Mouse (Mus musculus): ENCODE measurements around the gene Vmn1r188. TPM values are rescaled to one million over a fixed set of nuclear protein-coding genes. Genes with fewer than 3 reads are reported as not detected.
"Not testable (repeated sequence)": the region's sequence is repeated elsewhere in the genome, so short reads cannot be mapped to it uniquely, and the experiment has no call there.

Gene Vmn1r188
- polyA plus RNA-seq, 1 experiment from 2014 or later: not detected

DNA sequence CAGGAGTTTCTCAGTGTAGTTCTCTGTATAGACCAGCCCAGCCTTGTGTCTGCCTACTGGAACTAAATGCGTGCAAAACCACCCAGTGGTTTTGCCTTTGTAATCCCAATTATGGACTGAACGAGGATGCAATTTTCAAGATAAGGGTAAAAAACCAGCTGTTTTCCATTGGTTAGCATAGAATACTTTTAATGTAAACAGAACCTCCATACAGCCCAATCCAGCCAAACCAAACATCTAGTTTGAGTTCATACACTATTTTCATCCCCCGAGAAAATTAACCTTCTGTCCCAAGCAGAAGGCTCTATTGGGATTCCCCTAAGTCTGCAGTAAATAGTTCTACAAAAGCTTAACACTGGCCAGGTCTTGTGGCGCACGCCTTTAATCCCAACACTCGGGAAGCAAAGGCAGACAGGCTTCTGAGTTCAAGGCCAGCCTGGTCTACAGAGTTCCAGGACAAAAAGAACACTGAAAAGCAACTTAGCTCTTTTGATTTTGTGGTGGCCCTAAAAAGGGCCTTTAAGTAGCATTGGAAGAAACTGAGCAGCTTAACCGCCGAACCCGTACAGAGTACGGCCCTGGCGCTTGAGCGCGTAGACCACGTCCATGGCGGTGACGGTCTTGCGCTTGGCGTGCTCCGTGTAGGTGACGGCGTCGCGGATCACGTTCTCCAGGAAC lies 43.6 kb upstream of the Vmn1r188 start:
- H3K4me3 ChIP-seq (ENCODE audit: low read depth, low read length): peak overlapping the region; percentile 37

DNA sequence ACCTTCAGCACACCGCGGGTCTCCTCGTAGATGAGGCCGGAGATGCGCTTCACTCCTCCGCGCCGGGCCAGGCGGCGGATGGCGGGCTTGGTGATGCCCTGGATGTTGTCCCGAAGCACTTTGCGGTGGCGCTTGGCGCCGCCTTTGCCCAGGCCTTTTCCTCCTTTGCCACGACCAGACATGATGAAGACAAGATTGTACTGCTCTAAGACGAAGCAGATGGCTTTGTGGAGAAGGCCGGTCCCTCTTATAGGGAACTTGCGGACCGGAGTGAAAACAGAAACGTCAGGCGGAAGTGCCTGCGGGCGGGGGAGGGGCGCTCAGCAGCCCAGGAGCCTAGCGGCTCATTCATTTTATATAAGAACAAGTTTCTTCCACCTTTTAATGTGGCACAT lies 43.1 kb upstream of the Vmn1r188 start, which contains the start of gene Hist1h4i:
Gene Hist1h4i, minus strand, starts transcription at position 221 of the 395 bp plus-strand sequence.
- H3K9me3 ChIP-seq (ENCODE audit: control insufficient read depth, low read length); H3K4me1 ChIP-seq (ENCODE audit: control insufficient read depth, insufficient read depth, low read length); H3K36me3 ChIP-seq (ENCODE audit: control insufficient read depth, insufficient read depth, low read length); H3K27me3 ChIP-seq (ENCODE audit: control insufficient read depth, insufficient read depth, low read length): not testable (repeated sequence)
- ATAC-seq (ENCODE audit: insufficient read depth, low FRiP score, low TSS enrichment) (peak; percentile 56), DNase-seq (ENCODE audit: low spot score) (peak; percentile 94)
- Histone ChIP-seq H3K4me3 (ENCODE audit: low read depth, low read length) (peak within 1 kb of the TSS; percentile 37), H3K9ac (ENCODE audit: low read length) (peak within 1 kb of the TSS; percentile 78), H3K4me2 (ENCODE audit: low read depth) (peak within 1 kb of the TSS; percentile 65), H3K27ac (ENCODE audit: low read depth, low read length) (peak within 1 kb of the TSS; percentile 94)
- WGBS: under 1% methylated on average over 24 of the region's 27 CpGs

More for the DNA sequence above, 43.6 kb upstream of the Vmn1r188 start:
- peaks cover 6% of the 10 kb centered on the region; the same call in 1 of the 2 replicates for H3K4me1 ChIP-seq (ENCODE audit: control insufficient read depth, insufficient read depth, low read length)
- peak overlapping the region; percentile 30 for H3K9ac ChIP-seq (ENCODE audit: low read length)
- under 1% methylated on average over 18 of the region's 24 CpGs for WGBS
- no peaks in the 10 kb centered on the region for H3K36me3 ChIP-seq (ENCODE audit: control insufficient read depth, insufficient read depth, low read length)
- peak overlapping the region; percentile 94 for H3K27ac ChIP-seq (ENCODE audit: low read depth, low read length)
- H3K9me3 ChIP-seq (ENCODE audit: control insufficient read depth, low read length): no peaks in the 10 kb centered on the region
- DNase-seq (ENCODE audit: low spot score): peak; percentile 61
- H3K4me2 ChIP-seq (ENCODE audit: low read depth): peak overlapping the region; percentile 49
- peak; percentile 13 for ATAC-seq (ENCODE audit: insufficient read depth, low FRiP score, low TSS enrichment)
- no peaks in the 10 kb centered on the region for H3K27me3 ChIP-seq (ENCODE audit: control insufficient read depth, insufficient read depth, low read length)

DNA sequence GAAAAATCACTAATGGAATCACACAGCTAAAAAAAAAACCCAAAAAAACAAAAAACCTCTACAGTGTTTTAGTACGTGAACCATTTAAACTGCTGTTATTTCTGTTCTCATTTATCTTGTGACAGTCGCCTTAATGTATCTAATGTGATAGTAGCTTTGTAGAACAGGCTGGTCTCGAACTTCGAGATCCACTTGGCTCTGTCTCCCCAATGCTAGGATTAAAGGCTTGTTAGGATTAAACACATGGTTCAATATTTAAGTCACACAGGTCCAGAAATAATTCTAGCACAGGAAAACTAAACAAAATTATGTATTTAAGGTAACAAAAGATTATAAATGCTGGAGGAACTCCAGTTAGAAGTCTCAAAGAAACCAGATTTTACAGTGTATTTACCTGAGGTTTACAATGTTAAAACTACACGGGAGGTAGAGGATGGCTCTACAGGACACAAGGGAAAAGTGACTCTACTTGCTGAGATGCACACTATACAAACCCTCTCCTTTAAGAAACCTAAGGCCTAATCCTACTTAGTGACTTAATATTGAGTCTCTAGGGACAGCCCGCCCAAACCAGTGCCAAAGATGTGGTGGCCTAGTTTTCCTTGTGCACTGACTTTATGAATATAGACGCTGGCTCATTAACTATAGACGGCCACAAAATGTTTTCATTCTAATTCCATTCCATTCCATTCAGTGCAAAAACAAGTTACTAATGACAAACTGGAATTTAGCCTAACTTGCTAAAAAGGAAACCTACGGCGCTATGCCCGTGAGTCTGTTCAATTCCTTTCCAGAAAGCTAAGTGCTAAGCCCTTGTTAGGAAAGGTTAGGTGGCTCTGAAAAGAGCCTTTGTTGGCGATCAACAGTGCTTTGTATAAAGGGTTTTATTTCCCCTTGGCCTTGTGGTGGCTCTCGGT lies 42.3 kb upstream of the Vmn1r188 start:
- Histone ChIP-seq H3K4me1 (ENCODE audit: control insufficient read depth, insufficient read depth, low read length) (0 out of 2 replicates have a peak, but pooled peaks cover 6% of the 10 kb centered on the region), H3K9me3 (ENCODE audit: control insufficient read depth, low read length) (no peaks in the 10 kb centered on the region), H3K27me3 (ENCODE audit: control insufficient read depth, insufficient read depth, low read length) (no peaks in the 10 kb centered on the region), H3K4me3 (ENCODE audit: low read depth, low read length) (peak overlapping the region; percentile 37), H3K4me2 (ENCODE audit: low read depth) (peak overlapping the region; percentile 65), H3K27ac (ENCODE audit: low read depth, low read length) (peak overlapping the region; percentile 94), H3K9ac (ENCODE audit: low read length) (peak overlapping the region; percentile 78), H3K36me3 (ENCODE audit: control insufficient read depth, insufficient read depth, low read length) (no peaks in the 10 kb centered on the region)
- ATAC-seq (ENCODE audit: insufficient read depth, low FRiP score, low TSS enrichment) (no peak), DNase-seq (ENCODE audit: low spot score) (peak; percentile 35)
- 3% methylated on average over 13 of the region's 13 CpGs for WGBS

DNA sequence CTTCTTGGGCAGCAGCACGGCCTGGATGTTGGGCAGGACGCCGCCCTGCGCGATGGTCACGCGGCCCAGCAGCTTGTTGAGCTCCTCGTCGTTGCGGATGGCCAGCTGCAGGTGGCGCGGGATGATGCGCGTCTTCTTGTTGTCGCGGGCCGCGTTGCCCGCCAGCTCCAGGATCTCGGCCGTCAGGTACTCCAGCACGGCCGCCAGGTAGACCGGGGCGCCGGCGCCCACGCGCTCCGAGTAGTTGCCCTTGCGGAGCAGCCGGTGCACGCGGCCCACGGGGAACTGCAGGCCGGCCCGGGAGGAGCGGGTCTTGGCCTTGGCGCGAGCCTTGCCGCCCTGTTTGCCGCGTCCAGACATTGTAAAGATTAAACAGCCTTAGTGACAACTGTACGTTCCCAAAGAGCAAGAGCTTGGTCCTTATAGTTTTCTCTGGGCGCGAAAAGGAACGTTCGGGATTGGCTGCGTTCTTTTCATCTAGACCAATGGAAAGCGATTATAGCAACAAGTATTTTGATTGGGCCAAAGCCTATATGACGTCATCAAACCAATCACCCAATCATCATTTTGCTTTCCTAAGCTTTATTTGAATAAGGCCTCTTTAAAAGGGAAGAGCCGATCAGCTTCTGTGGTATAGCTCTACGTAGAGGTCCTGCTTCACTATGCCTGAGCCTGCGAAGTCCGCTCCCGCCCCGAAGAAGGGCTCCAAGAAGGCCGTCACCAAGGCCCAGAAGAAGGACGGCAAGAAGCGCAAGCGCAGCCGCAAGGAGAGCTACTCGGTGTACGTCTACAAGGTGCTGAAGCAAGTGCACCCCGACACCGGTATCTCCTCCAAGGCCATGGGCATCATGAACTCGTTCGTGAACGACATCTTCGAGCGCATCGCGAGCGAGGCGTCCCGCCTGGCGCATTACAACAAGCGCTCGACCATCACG lies 41.4 kb upstream of the Vmn1r188 start, which contains the start of the genes Hist1h2ag and Hist1h2bj:
Gene Hist1h2ag, minus strand, starts transcription at position 377 of the 935 bp plus-strand sequence.
Gene Hist1h2bj, plus strand, starts transcription at position 647 of the 935 bp plus-strand sequence.
- WGBS: under 1% methylated on average over 27 of the region's 80 CpGs
- H3K36me3 ChIP-seq (ENCODE audit: control insufficient read depth, insufficient read depth, low read length); H3K27me3 ChIP-seq (ENCODE audit: control insufficient read depth, insufficient read depth, low read length); H3K9me3 ChIP-seq (ENCODE audit: control insufficient read depth, low read length); H3K4me1 ChIP-seq (ENCODE audit: control insufficient read depth, insufficient read depth, low read length): not testable (repeated sequence)
- ATAC-seq (ENCODE audit: insufficient read depth, low FRiP score, low TSS enrichment) (peak; percentile 91), DNase-seq (ENCODE audit: low spot score) (peak; percentile 89)
- peak within 1 kb of the TSS; percentile 94 for H3K27ac ChIP-seq (ENCODE audit: low read depth, low read length)
- H3K4me2 ChIP-seq (ENCODE audit: low read depth): peak within 1 kb of the TSS; percentile 65
- peak within 1 kb of the TSS; percentile 37 for H3K4me3 ChIP-seq (ENCODE audit: low read depth, low read length)
- H3K9ac ChIP-seq (ENCODE audit: low read length): peak within 1 kb of the TSS; percentile 78

DNA sequence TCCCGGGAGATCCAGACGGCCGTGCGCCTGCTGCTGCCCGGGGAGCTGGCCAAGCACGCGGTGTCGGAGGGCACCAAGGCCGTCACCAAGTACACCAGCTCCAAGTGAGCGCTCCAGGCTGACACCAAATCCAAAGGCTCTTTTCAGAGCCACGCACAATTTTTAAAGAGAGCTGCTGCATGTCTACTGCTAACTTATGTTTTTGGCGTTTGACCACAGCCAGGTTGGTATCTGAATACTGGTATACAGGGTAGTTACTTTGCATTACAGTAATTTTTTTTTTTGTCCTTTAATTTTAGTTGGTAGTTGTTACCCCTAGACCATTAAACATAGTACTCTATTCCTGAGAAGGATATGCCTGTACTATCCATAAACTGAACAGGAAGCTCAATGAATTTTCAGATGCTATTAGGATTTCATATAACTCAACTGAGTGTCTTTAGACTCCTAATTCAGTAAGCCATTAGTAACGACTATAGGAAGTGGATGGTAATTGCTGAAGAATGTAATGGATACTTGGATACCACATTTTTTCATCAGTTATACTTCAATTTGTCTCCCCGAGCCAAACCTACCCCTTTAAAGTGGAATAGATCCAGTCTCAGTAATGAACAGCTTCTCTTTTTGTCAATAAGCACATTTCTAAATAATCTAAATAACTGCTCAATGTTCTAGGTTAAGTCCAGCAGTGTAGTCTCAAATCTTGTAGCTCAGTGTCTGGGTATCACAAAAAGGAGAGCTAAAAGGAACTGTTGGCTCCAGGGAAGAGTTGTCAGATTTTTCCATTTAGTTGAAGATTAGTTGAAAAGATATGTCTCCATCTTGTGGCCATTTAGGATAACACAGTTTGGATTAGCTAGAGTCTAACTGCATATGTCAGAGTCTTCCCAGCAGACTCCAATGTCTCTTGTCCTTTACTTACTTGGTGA lies 40.5 kb upstream of the Vmn1r188 start:
- Histone ChIP-seq H3K36me3 (ENCODE audit: control insufficient read depth, insufficient read depth, low read length) (no peaks in the 10 kb centered on the region), H3K4me3 (ENCODE audit: low read depth, low read length) (peak overlapping the region; percentile 31), H3K4me1 (ENCODE audit: control insufficient read depth, insufficient read depth, low read length) (0 out of 2 replicates have a peak, but pooled peaks cover 6% of the 10 kb centered on the region), H3K9me3 (ENCODE audit: control insufficient read depth, low read length) (no peaks in the 10 kb centered on the region), H3K27me3 (ENCODE audit: control insufficient read depth, insufficient read depth, low read length) (no peaks in the 10 kb centered on the region), H3K9ac (ENCODE audit: low read length) (peak overlapping the region; percentile 53), H3K27ac (ENCODE audit: low read depth, low read length) (peak overlapping the region; percentile 76), H3K4me2 (ENCODE audit: low read depth) (peak overlapping the region; percentile 49)
- peak; percentile 21; the same call in 1 of the 2 replicates for ATAC-seq (ENCODE audit: insufficient read depth, low FRiP score, low TSS enrichment)
- WGBS: 3% methylated on average over 9 of the region's 14 CpGs
- DNase-seq (ENCODE audit: low spot score): no peak

DNA sequence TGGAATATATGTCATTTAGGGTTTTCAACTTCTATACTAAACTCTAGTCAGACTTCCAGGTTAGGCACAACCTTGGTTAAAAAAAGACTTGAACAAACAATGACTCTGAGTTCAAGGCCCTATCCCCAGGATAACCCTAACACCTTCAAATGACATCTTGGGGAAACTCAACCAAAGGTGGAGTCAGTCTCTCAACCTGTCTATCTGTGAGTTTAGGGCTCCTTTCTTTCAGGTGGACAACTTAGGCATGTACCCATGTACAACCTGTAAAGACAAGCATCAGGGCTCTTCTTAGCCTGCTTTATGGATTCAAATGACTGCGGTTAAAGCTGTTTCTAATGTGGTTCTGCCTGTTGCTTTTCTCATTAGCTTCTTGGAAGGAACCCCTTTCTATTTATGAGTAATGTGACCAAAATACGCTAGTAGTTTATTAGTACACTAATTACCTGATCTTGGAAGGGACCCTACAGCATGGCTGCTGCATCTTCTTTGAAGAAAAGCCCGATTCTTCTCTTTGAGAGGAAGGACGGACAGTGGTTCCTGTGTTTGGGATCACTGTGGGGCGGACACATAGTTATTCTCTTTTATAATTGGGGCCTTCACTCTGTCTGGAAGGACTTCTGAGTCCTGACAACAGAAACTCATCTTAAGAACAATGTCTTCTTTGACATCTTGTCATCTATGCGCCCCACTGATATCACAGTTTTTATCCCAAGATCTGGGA lies 39.6 kb upstream of the Vmn1r188 start:
- WGBS: 89% methylated on average over 6 of the region's 6 CpGs
- no peaks in the 10 kb centered on the region for H3K27me3 ChIP-seq (ENCODE audit: control insufficient read depth, insufficient read depth, low read length)
- H3K9ac ChIP-seq (ENCODE audit: low read length): no peak overlapping the region
- no peak overlapping the region for H3K4me2 ChIP-seq (ENCODE audit: low read depth)
- DNase-seq (ENCODE audit: low spot score) (no peak), ATAC-seq (ENCODE audit: insufficient read depth, low FRiP score, low TSS enrichment) (no peak)
- H3K4me1 ChIP-seq (ENCODE audit: control insufficient read depth, insufficient read depth, low read length): 0 out of 2 replicates have a peak, but pooled peaks cover 6% of the 10 kb centered on the region
- H3K36me3 ChIP-seq (ENCODE audit: control insufficient read depth, insufficient read depth, low read length): no peaks in the 10 kb centered on the region
- no peak overlapping the region for H3K4me3 ChIP-seq (ENCODE audit: low read depth, low read length)
- no peaks in the 10 kb centered on the region for H3K9me3 ChIP-seq (ENCODE audit: control insufficient read depth, low read length)
- H3K27ac ChIP-seq (ENCODE audit: low read depth, low read length): no peak overlapping the region

DNA sequence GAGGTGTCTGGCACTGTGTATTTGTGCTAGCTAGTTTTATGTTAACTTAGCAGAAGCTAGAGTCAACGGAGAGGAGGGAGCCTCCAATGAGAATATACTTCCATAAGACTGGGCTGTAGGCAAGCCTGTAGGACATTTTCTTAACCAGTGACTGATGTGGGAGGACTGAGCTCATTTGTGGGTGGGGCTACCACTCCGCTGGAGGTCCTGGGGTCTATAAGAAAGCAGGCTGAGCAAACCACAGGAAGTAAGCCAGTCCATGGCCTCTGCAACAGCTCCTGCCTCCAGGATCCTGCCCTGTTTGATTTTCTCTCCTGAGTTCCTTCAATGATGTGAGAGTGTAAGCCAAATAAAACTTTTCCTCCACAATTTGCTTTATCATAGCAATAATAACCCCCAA lies 38.9 kb upstream of the Vmn1r188 start:
- Histone ChIP-seq H3K4me2 (ENCODE audit: low read depth) (no peak overlapping the region), H3K9me3 (ENCODE audit: control insufficient read depth, low read length) (no peaks in the 10 kb centered on the region), H3K4me3 (ENCODE audit: low read depth, low read length) (no peak overlapping the region), H3K27me3 (ENCODE audit: control insufficient read depth, insufficient read depth, low read length) (no peaks in the 10 kb centered on the region), H3K27ac (ENCODE audit: low read depth, low read length) (no peak overlapping the region), H3K4me1 (ENCODE audit: control insufficient read depth, insufficient read depth, low read length) (0 out of 2 replicates have a peak, but pooled peaks cover 6% of the 10 kb centered on the region), H3K36me3 (ENCODE audit: control insufficient read depth, insufficient read depth, low read length) (no peaks in the 10 kb centered on the region), H3K9ac (ENCODE audit: low read length) (no peak overlapping the region)
- 73% methylated on average over 2 of the region's 2 CpGs for WGBS
- ATAC-seq (ENCODE audit: insufficient read depth, low FRiP score, low TSS enrichment) (no peak), DNase-seq (ENCODE audit: low spot score) (no peak)
